Mouse (Mus musculus): ENCODE measurements around the gene Ripply1. TPM values are rescaled to one million over a fixed set of nuclear protein-coding genes. Genes with fewer than 3 reads are reported as not detected.

The Ripply1 gene
- polyA plus RNA-seq, 2 experiments: 0.08 TPM; not detected in 1

- DNase-seq (ENCODE audit: low read depth in 3 of 3, low spot score in 3 of 3) (no peak), ATAC-seq (ENCODE audit: insufficient read depth) (no peak)
- TF ChIP-seq CTCF (IDR thresholded peaks at IDR 0.05; ENCODE audit: low read depth): no peak
- no peak for TF ChIP-seq EP300 (IDR thresholded peaks at IDR 0.05; ENCODE audit: low read depth)
- H3K4me3 ChIP-seq (ENCODE audit: insufficient read depth in 1 of 2, low read depth in 2 of 2, low read length in 2 of 2): no peak overlapping the region
- H3K36me3 ChIP-seq (replicated peaks; ENCODE audit: control insufficient read depth, insufficient read depth, low read depth): no peaks in the 10 kb centered on the region
- H3K4me2 ChIP-seq (ENCODE audit: low read depth): no peak overlapping the region
- no peak overlapping the region for H3K9ac ChIP-seq (replicated peaks)
- H3K9me3 ChIP-seq (ENCODE audit: control insufficient read depth, low read length): no peaks in the 10 kb centered on the region
- H3K27ac ChIP-seq: no peak overlapping the region
- H3K4me1 ChIP-seq (replicated peaks; ENCODE audit: control insufficient read depth in 2 of 2, insufficient read depth in 2 of 2, low read length in 1 of 2): no peaks in the 10 kb centered on the region
- no peaks in the 10 kb centered on the region for H3K27me3 ChIP-seq (ENCODE audit: control insufficient read depth, insufficient read depth, low read length)
- 75% methylated on average over 9 of the region's 9 CpGs for WGBS (ENCODE audit: insufficient replicate concordance)
Measured at GRCm38 (mm10) chrX:139797875-139798274, 15.7 kb upstream of the Ripply1 start.

GRCm38 (mm10) chrX:139796037-139796436 is 13.9 kb upstream of the Ripply1 start:
- H3K4me2 ChIP-seq (ENCODE audit: low read depth): no peak overlapping the region
- ATAC-seq (ENCODE audit: insufficient read depth) (no peak), DNase-seq (ENCODE audit: low read depth in 3 of 3, low spot score in 3 of 3) (no peak)
- no peaks in the 10 kb centered on the region for H3K27me3 ChIP-seq (ENCODE audit: control insufficient read depth, insufficient read depth, low read length)
- no peaks in the 10 kb centered on the region for H3K9me3 ChIP-seq (ENCODE audit: control insufficient read depth, low read length)
- H3K4me1 ChIP-seq (replicated peaks; ENCODE audit: control insufficient read depth in 2 of 2, insufficient read depth in 2 of 2, low read length in 1 of 2): no peaks in the 10 kb centered on the region
- no peaks in the 10 kb centered on the region for H3K36me3 ChIP-seq (replicated peaks; ENCODE audit: control insufficient read depth, insufficient read depth, low read depth)
- no peak overlapping the region for H3K27ac ChIP-seq
- TF ChIP-seq EP300 (IDR thresholded peaks at IDR 0.05; ENCODE audit: low read depth): no peak
- no peak for TF ChIP-seq CTCF (IDR thresholded peaks at IDR 0.05; ENCODE audit: low read depth)
- no peak overlapping the region for H3K9ac ChIP-seq (replicated peaks)
- no peak overlapping the region for H3K4me3 ChIP-seq (ENCODE audit: insufficient read depth in 1 of 2, low read depth in 2 of 2, low read length in 2 of 2)
- WGBS (ENCODE audit: insufficient replicate concordance): 64% methylated on average over 6 of the region's 6 CpGs

- DNase-seq (ENCODE audit: low read depth in 3 of 3, low spot score in 3 of 3): no peak
- TF ChIP-seq CTCF (IDR thresholded peaks at IDR 0.05; ENCODE audit: low read depth) (no peak), EP300 (IDR thresholded peaks at IDR 0.05; ENCODE audit: low read depth) (no peak)
- Histone ChIP-seq H3K4me3 (ENCODE audit: insufficient read depth in 1 of 2, low read depth in 2 of 2, low read length in 2 of 2) (no peak overlapping the region), H3K36me3 (replicated peaks; ENCODE audit: control insufficient read depth, insufficient read depth, low read depth) (no peaks in the 10 kb centered on the region), H3K4me2 (ENCODE audit: low read depth) (no peak overlapping the region), H3K27ac (no peak overlapping the region), H3K27me3 (ENCODE audit: control insufficient read depth, insufficient read depth, low read length) (no peaks in the 10 kb centered on the region), H3K9ac (replicated peaks) (no peak overlapping the region), H3K9me3 (ENCODE audit: control insufficient read depth, low read length) (no peaks in the 10 kb centered on the region), H3K4me1 (replicated peaks; ENCODE audit: control insufficient read depth in 2 of 2, insufficient read depth in 2 of 2, low read length in 1 of 2) (no peaks in the 10 kb centered on the region)
- 49% methylated on average over 7 of the region's 7 CpGs for WGBS (ENCODE audit: insufficient replicate concordance)
- no peak for ATAC-seq (ENCODE audit: insufficient read depth)
Measured at GRCm38 (mm10) chrX:139794072-139794845, 12.1 kb upstream of the Ripply1 start.

- Histone ChIP-seq H3K4me2 (ENCODE audit: low read depth) (no peak overlapping the region), H3K4me3 (ENCODE audit: insufficient read depth in 1 of 2, low read depth in 2 of 2, low read length in 2 of 2) (no peak overlapping the region), H3K9me3 (ENCODE audit: control insufficient read depth, low read length) (no peaks in the 10 kb centered on the region), H3K9ac (replicated peaks) (no peak overlapping the region), H3K4me1 (replicated peaks; ENCODE audit: control insufficient read depth in 2 of 2, insufficient read depth in 2 of 2, low read length in 1 of 2) (peaks cover 0 to 10% of the 10 kb centered on the region in 2 experiments; a peak in 3 of 4 replicates), H3K27ac (no peak overlapping the region), H3K27me3 (ENCODE audit: control insufficient read depth, insufficient read depth, low read length) (no peaks in the 10 kb centered on the region), H3K36me3 (replicated peaks; ENCODE audit: control insufficient read depth, insufficient read depth, low read depth) (no peaks in the 10 kb centered on the region)
- TF ChIP-seq EP300 (IDR thresholded peaks at IDR 0.05; ENCODE audit: low read depth): no peak
- no peak for TF ChIP-seq CTCF (IDR thresholded peaks at IDR 0.05; ENCODE audit: low read depth)
- ATAC-seq (ENCODE audit: insufficient read depth) (no peak), DNase-seq (ENCODE audit: low read depth in 3 of 3, low spot score in 3 of 3) (no peak)
- 11% methylated on average over 1 of the region's 1 CpGs for WGBS (ENCODE audit: insufficient replicate concordance)
Measured at GRCm38 (mm10) chrX:139785764-139786163, 3.6 kb upstream of the Ripply1 start.

GRCm38 (mm10) chrX:139783045-139783422 is 881 bp upstream of the Ripply1 start:
- Histone ChIP-seq H3K9ac (replicated peaks) (no peak overlapping the region), H3K4me2 (ENCODE audit: low read depth) (no peak overlapping the region), H3K36me3 (replicated peaks; ENCODE audit: control insufficient read depth, insufficient read depth, low read depth) (no peaks in the 10 kb centered on the region), H3K9me3 (ENCODE audit: control insufficient read depth, low read length) (no peaks in the 10 kb centered on the region), H3K27ac (no peak overlapping the region), H3K27me3 (ENCODE audit: control insufficient read depth, insufficient read depth, low read length) (no peaks in the 10 kb centered on the region), H3K4me3 (ENCODE audit: insufficient read depth in 1 of 2, low read depth in 2 of 2, low read length in 2 of 2) (no peak overlapping the region), H3K4me1 (replicated peaks; ENCODE audit: control insufficient read depth in 2 of 2, insufficient read depth in 2 of 2, low read length in 1 of 2) (peaks cover 0 to 16% of the 10 kb centered on the region in 2 experiments; a peak in 3 of 4 replicates)
- TF ChIP-seq EP300 (IDR thresholded peaks at IDR 0.05; ENCODE audit: low read depth) (no peak), CTCF (IDR thresholded peaks at IDR 0.05; ENCODE audit: low read depth) (no peak)
- 45% methylated on average over 3 of the region's 3 CpGs for WGBS (ENCODE audit: insufficient replicate concordance)
- DNase-seq (ENCODE audit: low read depth in 3 of 3, low spot score in 3 of 3): no peak
- ATAC-seq (ENCODE audit: insufficient read depth): no peak

Measured in liver, embryonic 14.5 days (tissue).